Mouse (Mus musculus) lung, postnatal 0 days (tissue): ENCODE data around the gene Ddx11. TPM values are rescaled to one million over a fixed set of nuclear protein-coding genes. Genes with fewer than 3 reads are reported as not detected.

Experiments used
- ATAC-seq: fragments of 200-750 bp; cut with Nextera tagmentation; 2 replicates; pipeline ENCODE4 v1.8.0; 2017; ENCODE audit warnings: moderate library complexity
- DNase-seq: peaks from one replicate; pipeline ENCODE4 v3.0.0-alpha.2; 2016; ENCODE audit warnings: low spot score
- H3K27ac ChIP-seq: fragments of 300-500 bp; sonication (generic); 2 replicates; pipeline ENCODE4 v1.5.1; 2014; ENCODE audit warnings: antibody characterized with exemption, mild to moderate bottlenecking, low read length, mixed read lengths
- H3K27me3 ChIP-seq: fragments of 300-500 bp; sonication (generic); replicated peaks from 2 replicates; pipeline ENCODE4 v1.6.1; 2014; ENCODE audit warnings: low read length, mixed read lengths; ENCODE audit not compliant: insufficient read depth
- H3K36me3 ChIP-seq: fragments of 300-500 bp; sonication (generic); 2 replicates; pipeline ENCODE4 v1.6.1; 2014; ENCODE audit warnings: low read length, mixed read lengths; ENCODE audit not compliant: insufficient read depth
- H3K4me1 ChIP-seq: fragments of 300-500 bp; sonication (generic); 2 replicates; pipeline ENCODE4 v1.6.1; 2014; ENCODE audit warnings: antibody characterized with exemption, low read depth, low read length, mixed read lengths; ENCODE audit not compliant: insufficient read depth
- H3K4me2 ChIP-seq: fragments of 300-500 bp; sonication (generic); replicated peaks from 2 replicates; pipeline ENCODE4 v1.6.1; 2014; ENCODE audit warnings: low read depth, mild to moderate bottlenecking, low read length, moderate library complexity, mixed read lengths
- H3K4me3 ChIP-seq: fragments of 300-500 bp; sonication (generic); 2 replicates; pipeline ENCODE4 v1.5.1; 2014; ENCODE audit warnings: low read depth, low read length
- H3K9ac ChIP-seq: fragments of 300-500 bp; sonication (generic); replicated peaks from 2 replicates; pipeline ENCODE4 v1.6.1; 2014; ENCODE audit warnings: low read depth, mild to moderate bottlenecking
- H3K9me3 ChIP-seq: fragments of 300-500 bp; sonication (generic); 2 replicates; pipeline ENCODE4 v1.6.1; 2016; ENCODE audit warnings: low read length, mixed read lengths
- CTCF ChIP-seq: IDR thresholded peaks from 2 replicates; pipeline ENCODE4 v1.5.1; 2016; ENCODE audit warnings: antibody characterized with exemption, mild to moderate bottlenecking
- EP300 ChIP-seq: IDR thresholded peaks from 2 replicates; pipeline ENCODE4 v1.6.1; 2016; ENCODE audit warnings: antibody characterized with exemption, mild to moderate bottlenecking, control low read depth
- WGBS: fragments of 180-500 bp; shearing (Covaris S2); extraction: QIAGEN DNeasy Blood & Tissue Kit; methylation state at CpG from one replicate; pipeline ENCODE4 v1.1.7; 2014; 5-methylcytosine and 5-hydroxymethylcytosine counted together
- polyA plus RNA-seq: library from polyadenylated mRNA; unstranded; fragments of >200 nt; fragmentation: Nextera tagmentation; extraction: Ambion mirVana; gene quantifications from 2 replicates; pipeline ENCODE4 v1.2.1, GENCODE M21; 2015

Gene Ddx11
- polyA plus RNA-seq: 2.1 and 2.2 TPM in 2 replicates

DNA sequence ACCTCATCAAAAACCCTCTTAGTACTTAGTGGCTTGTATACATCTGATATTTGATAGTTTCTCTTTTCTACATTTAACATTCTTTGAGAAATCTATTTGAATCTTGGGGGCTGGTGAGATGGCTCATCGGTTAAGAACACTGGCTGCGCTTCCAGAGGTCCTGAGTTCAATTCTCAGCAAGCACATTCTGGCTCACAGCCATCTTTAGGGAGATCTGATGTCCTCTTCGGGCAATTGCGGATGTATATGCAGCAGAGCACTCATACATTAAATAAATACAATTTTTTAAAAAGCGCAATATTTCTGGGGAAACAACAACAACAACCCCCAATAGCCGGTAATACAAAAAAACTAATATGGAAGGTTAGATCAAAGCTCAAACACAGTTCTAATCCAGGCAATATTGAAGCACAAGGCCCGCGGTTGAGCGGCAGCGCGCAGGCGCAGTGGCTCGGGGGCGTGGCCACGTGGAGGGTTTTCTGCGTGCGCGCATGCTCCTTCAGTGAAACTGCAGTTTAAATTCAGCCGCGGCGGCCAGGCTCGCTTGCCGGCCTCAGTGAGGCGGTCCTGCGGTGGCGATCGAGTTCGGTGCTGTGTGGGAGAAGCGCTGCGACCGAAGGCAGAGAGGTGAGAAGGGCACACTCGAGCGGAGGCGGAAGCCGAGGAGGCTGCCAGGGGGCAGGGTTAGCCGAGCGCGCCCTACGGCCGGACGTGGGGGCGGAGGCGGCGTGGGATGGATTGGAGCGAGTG lies at the start of gene Ddx11:
Gene Ddx11, plus strand, starts transcription at position 455 of the 750 bp plus-strand sequence.
- peaks cover 7% of the 10 kb centered on the region; the same call in 1 of the 2 replicates for H3K36me3 ChIP-seq
- peak within 1 kb of the TSS; percentile 30; the same call in 1 of the 2 replicates for H3K9ac ChIP-seq
- DNase-seq (peak; percentile 93), ATAC-seq (peak; percentile 94)
- H3K27ac ChIP-seq: peak within 1 kb of the TSS; percentile 68
- no peaks in the 10 kb centered on the region for H3K9me3 ChIP-seq
- H3K27me3 ChIP-seq: no peaks in the 10 kb centered on the region
- WGBS: 4% methylated on average over 45 of the region's 45 CpGs
- no peak; the same call in 1 of the 2 replicates for TF ChIP-seq CTCF
- no peak for TF ChIP-seq EP300
- H3K4me2 ChIP-seq: peak within 1 kb of the TSS; percentile 76
- H3K4me3 ChIP-seq: peak within 1 kb of the TSS; percentile 77
- 0 out of 2 replicates have a peak, but pooled peaks cover 4% of the 10 kb centered on the region for H3K4me1 ChIP-seq

GRCm38 (mm10) chr17:66073971-66074370 lies 49.3 kb upstream of the Ddx11 start:
- Histone ChIP-seq H3K9ac (no peak overlapping the region), H3K27ac (no peak overlapping the region), H3K4me3 (no peak overlapping the region), H3K4me1 (no peaks in the 10 kb centered on the region), H3K4me2 (no peak overlapping the region), H3K36me3 (no peaks in the 10 kb centered on the region), H3K27me3 (no peaks in the 10 kb centered on the region), H3K9me3 (no peaks in the 10 kb centered on the region)
- ATAC-seq: no peak
- DNase-seq: no peak
- 91% methylated on average over 7 of the region's 7 CpGs for WGBS
- TF ChIP-seq CTCF (no peak), EP300 (no peak)

GRCm38 (mm10) chr17:66075827-66076173 lies 47.5 kb upstream of the Ddx11 start:
- no peak for TF ChIP-seq CTCF
- TF ChIP-seq EP300: no peak
- 0 out of 2 replicates have a peak overlapping the region, but pooled peaks have one; percentile 92 for H3K27ac ChIP-seq
- WGBS: 3% methylated on average over 12 of the region's 12 CpGs

GRCm38 (mm10) chr17:66076174-66076927 lies 47.0 kb upstream of the Ddx11 start:
- Histone ChIP-seq H3K4me2 (peak overlapping the region; percentile 95), H3K9ac (peak overlapping the region; percentile 69), H3K27ac (peak overlapping the region; percentile 92), H3K4me3 (peak overlapping the region; percentile 94), H3K4me1 (no peaks in the 10 kb centered on the region), H3K27me3 (no peaks in the 10 kb centered on the region), H3K36me3 (no peaks in the 10 kb centered on the region; the same call in 1 of the 2 replicates), H3K9me3 (no peaks in the 10 kb centered on the region)
- TF ChIP-seq EP300 (no peak), CTCF (no peak)
- ATAC-seq: peak; percentile 82
- peak; percentile 55 for DNase-seq
- WGBS: 3% methylated on average over 49 of the region's 95 CpGs

More at GRCm38 (mm10) chr17:66075827-66076173, 47.5 kb upstream of the Ddx11 start:
- Histone ChIP-seq H3K4me1 (no peaks in the 10 kb centered on the region), H3K36me3 (no peaks in the 10 kb centered on the region; the same call in 1 of the 2 replicates), H3K27me3 (no peaks in the 10 kb centered on the region), H3K9ac (peak overlapping the region; percentile 69; the same call in 1 of the 2 replicates), H3K9me3 (no peaks in the 10 kb centered on the region), H3K4me2 (peak overlapping the region; percentile 95), H3K4me3 (peak overlapping the region; percentile 94)
- ATAC-seq (no peak), DNase-seq (no peak)

DNA sequence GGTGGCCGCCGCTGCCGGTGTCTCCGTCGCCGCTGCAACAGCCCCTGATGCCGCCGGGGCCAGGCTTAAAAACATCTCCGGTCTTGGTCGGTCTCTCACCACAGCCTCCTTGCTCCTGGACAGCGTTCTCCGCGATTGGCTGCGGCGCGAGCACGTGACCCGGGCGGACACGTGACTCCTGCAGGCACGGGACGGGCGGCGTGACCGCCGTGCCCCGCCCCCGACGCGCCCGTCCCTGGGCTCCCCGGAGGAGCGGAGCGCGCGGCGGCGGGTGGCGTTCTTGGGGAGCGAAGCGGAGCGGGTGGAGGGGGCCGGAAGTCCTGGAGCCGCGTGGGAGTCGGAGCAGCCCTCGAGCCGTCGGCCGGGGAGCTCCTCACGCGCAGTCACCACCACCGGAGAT lies 46.4 kb upstream of the Ddx11 start, which contains the start of gene Ankrd12:
Gene Ankrd12, minus strand, starts transcription at position 156 of the 400 bp plus-strand sequence.
- Histone ChIP-seq H3K9me3 (no peaks in the 10 kb centered on the region), H3K36me3 (no peaks in the 10 kb centered on the region; the same call in 1 of the 2 replicates), H3K4me3 (peak within 1 kb of the TSS; percentile 94), H3K4me1 (no peaks in the 10 kb centered on the region), H3K9ac (peak within 1 kb of the TSS; percentile 69), H3K4me2 (peak within 1 kb of the TSS; percentile 95), H3K27me3 (no peaks in the 10 kb centered on the region), H3K27ac (peak within 1 kb of the TSS; percentile 92)
- DNase-seq (peak; percentile 97), ATAC-seq (peak; percentile 99)
- WGBS: 1% methylated on average over 40 of the region's 53 CpGs
- TF ChIP-seq CTCF (no peak), EP300 (no peak)

- Histone ChIP-seq H3K4me3 (peak overlapping the region; percentile 94), H3K4me1 (no peaks in the 10 kb centered on the region), H3K9ac (peak overlapping the region; percentile 69), H3K4me2 (peak overlapping the region; percentile 95), H3K27ac (peak overlapping the region; percentile 65), H3K27me3 (no peaks in the 10 kb centered on the region), H3K36me3 (no peaks in the 10 kb centered on the region; the same call in 1 of the 2 replicates), H3K9me3 (no peaks in the 10 kb centered on the region)
- TF ChIP-seq CTCF: no peak
- no peak for TF ChIP-seq EP300
- ATAC-seq (peak; percentile 32), DNase-seq (no peak)
- WGBS: 2% methylated on average over 23 of the region's 23 CpGs
Observed at GRCm38 (mm10) chr17:66077437-66077850, 45.9 kb upstream of the Ddx11 start.
